Mouse (Mus musculus): ENCODE data around the gene Trem2.

- TF ChIP-seq CTCF (IDR thresholded peaks at IDR 0.05; ENCODE audit: extremely low read depth, insufficient read depth, low read length) = no peak
- no peak for TF ChIP-seq POLR2A (IDR thresholded peaks at IDR 0.05; ENCODE audit: extremely low read depth, insufficient read depth, low read length)
Measured at GRCm38 (mm10) chr17:48312124-48312523, 34.1 kb upstream of the Trem2 start.

Data from cortical plate, adult 2 months (tissue).